Mouse (Mus musculus): ENCODE measurements around the gene Cfap298. TPM values are rescaled to one million over a fixed set of nuclear protein-coding genes. Genes with fewer than 3 reads are reported as not detected.

The Cfap298 gene
- polyA plus RNA-seq (2012; rRNA removed), result 17.2 and 29.9 TPM in 2 replicates

GRCm38 (mm10) chr16:90934687-90935328 lies at the start of gene Cfap298:
TSS of gene Cfap298 (minus strand) at chr16:90935114.
- H3K4me3 ChIP-seq (replicated peaks; ENCODE audit: extremely low read depth, low read depth, low read length), result peak within 1 kb of the TSS; percentile 68
- WGBS, result under 1% methylated on average over 56 of the region's 56 CpGs
- TF ChIP-seq POLR2A (IDR thresholded peaks at IDR 0.05; ENCODE audit: borderline replicate concordance, extremely low read depth, low read depth, low read length) (peak; percentile 60; the same call in 1 of the 2 replicates), CTCF (IDR thresholded peaks at IDR 0.05; ENCODE audit: insufficient read depth, low read length) (no peak)
- peaks cover 3% of the 10 kb centered on the region; the same call in 1 of the 2 replicates for H3K4me1 ChIP-seq (ENCODE audit: control insufficient read depth, insufficient read depth, low read length)
- peak; percentile 93 for DNase-seq

GRCm38 (mm10) chr16:90971004-90971403 lies 36.1 kb upstream of the Cfap298 start:
- DNase-seq, result no peak
- Histone ChIP-seq H3K4me1 (ENCODE audit: control insufficient read depth, insufficient read depth, low read length) (no peaks in the 10 kb centered on the region), H3K4me3 (replicated peaks; ENCODE audit: extremely low read depth, low read depth, low read length) (no peak overlapping the region)
- WGBS, result 91% methylated on average over 6 of the region's 6 CpGs
- TF ChIP-seq CTCF (IDR thresholded peaks at IDR 0.05; ENCODE audit: insufficient read depth, low read length) (no peak), POLR2A (IDR thresholded peaks at IDR 0.05; ENCODE audit: borderline replicate concordance, extremely low read depth, low read depth, low read length) (no peak)

GRCm38 (mm10) chr16:90966241-90966640 lies 31.3 kb upstream of the Cfap298 start:
- no peak for DNase-seq
- TF ChIP-seq POLR2A (IDR thresholded peaks at IDR 0.05; ENCODE audit: borderline replicate concordance, extremely low read depth, low read depth, low read length), result no peak
- no peak for TF ChIP-seq CTCF (IDR thresholded peaks at IDR 0.05; ENCODE audit: insufficient read depth, low read length)
- WGBS, result 77% methylated on average over 4 of the region's 4 CpGs
- no peaks in the 10 kb centered on the region for H3K4me1 ChIP-seq (ENCODE audit: control insufficient read depth, insufficient read depth, low read length)
- H3K4me3 ChIP-seq (replicated peaks; ENCODE audit: extremely low read depth, low read depth, low read length), result no peak overlapping the region

GRCm38 (mm10) chr16:90964302-90964701 lies 29.4 kb upstream of the Cfap298 start:
- no peak for TF ChIP-seq POLR2A (IDR thresholded peaks at IDR 0.05; ENCODE audit: borderline replicate concordance, extremely low read depth, low read depth, low read length)
- no peak for TF ChIP-seq CTCF (IDR thresholded peaks at IDR 0.05; ENCODE audit: insufficient read depth, low read length)
- DNase-seq, result no peak
- 91% methylated on average over 10 of the region's 10 CpGs for WGBS
- Histone ChIP-seq H3K4me3 (replicated peaks; ENCODE audit: extremely low read depth, low read depth, low read length) (no peak overlapping the region), H3K4me1 (ENCODE audit: control insufficient read depth, insufficient read depth, low read length) (no peaks in the 10 kb centered on the region)

- 88% methylated on average over 10 of the region's 10 CpGs for WGBS
- Histone ChIP-seq H3K4me3 (replicated peaks; ENCODE audit: extremely low read depth, low read depth, low read length) (no peak overlapping the region), H3K4me1 (ENCODE audit: control insufficient read depth, insufficient read depth, low read length) (no peaks in the 10 kb centered on the region)
- TF ChIP-seq POLR2A (IDR thresholded peaks at IDR 0.05; ENCODE audit: borderline replicate concordance, extremely low read depth, low read depth, low read length) (no peak), CTCF (IDR thresholded peaks at IDR 0.05; ENCODE audit: insufficient read depth, low read length) (no peak)
- no peak for DNase-seq
Measured at GRCm38 (mm10) chr16:90963866-90964265, 29.0 kb upstream of the Cfap298 start.

GRCm38 (mm10) chr16:90963231-90963630 lies 28.3 kb upstream of the Cfap298 start:
- no peak for DNase-seq
- TF ChIP-seq POLR2A (IDR thresholded peaks at IDR 0.05; ENCODE audit: borderline replicate concordance, extremely low read depth, low read depth, low read length) (no peak), CTCF (IDR thresholded peaks at IDR 0.05; ENCODE audit: insufficient read depth, low read length) (no peak)
- H3K4me3 ChIP-seq (replicated peaks; ENCODE audit: extremely low read depth, low read depth, low read length), result no peak overlapping the region
- H3K4me1 ChIP-seq (ENCODE audit: control insufficient read depth, insufficient read depth, low read length), result no peaks in the 10 kb centered on the region
- 93% methylated on average over 4 of the region's 4 CpGs for WGBS

- Histone ChIP-seq H3K4me3 (replicated peaks; ENCODE audit: extremely low read depth, low read depth, low read length) (no peak overlapping the region), H3K4me1 (ENCODE audit: control insufficient read depth, insufficient read depth, low read length) (no peaks in the 10 kb centered on the region)
- WGBS, result 72% methylated on average over 5 of the region's 5 CpGs
- DNase-seq, result no peak
- TF ChIP-seq POLR2A (IDR thresholded peaks at IDR 0.05; ENCODE audit: borderline replicate concordance, extremely low read depth, low read depth, low read length) (no peak), CTCF (IDR thresholded peaks at IDR 0.05; ENCODE audit: insufficient read depth, low read length) (no peak)
Measured at GRCm38 (mm10) chr16:90958301-90959085, 23.6 kb upstream of the Cfap298 start.

GRCm38 (mm10) chr16:90955494-90955893 lies 20.6 kb upstream of the Cfap298 start:
- WGBS, result 59% methylated on average over 6 of the region's 6 CpGs

GRCm38 (mm10) chr16:90953770-90954169 lies 18.9 kb upstream of the Cfap298 start:
- DNase-seq, result no peak
- Histone ChIP-seq H3K4me3 (replicated peaks; ENCODE audit: extremely low read depth, low read depth, low read length) (no peak overlapping the region), H3K4me1 (ENCODE audit: control insufficient read depth, insufficient read depth, low read length) (no peaks in the 10 kb centered on the region)
- WGBS, result 94% methylated on average over 6 of the region's 6 CpGs
- TF ChIP-seq CTCF (IDR thresholded peaks at IDR 0.05; ENCODE audit: insufficient read depth, low read length) (no peak), POLR2A (IDR thresholded peaks at IDR 0.05; ENCODE audit: borderline replicate concordance, extremely low read depth, low read depth, low read length) (no peak)

More at GRCm38 (mm10) chr16:90955494-90955893, 20.6 kb upstream of the Cfap298 start:
- no peak for DNase-seq
- TF ChIP-seq CTCF (IDR thresholded peaks at IDR 0.05; ENCODE audit: insufficient read depth, low read length), result no peak
- Histone ChIP-seq H3K4me3 (replicated peaks; ENCODE audit: extremely low read depth, low read depth, low read length) (no peak overlapping the region), H3K4me1 (ENCODE audit: control insufficient read depth, insufficient read depth, low read length) (no peaks in the 10 kb centered on the region)

- no peak for DNase-seq
- Histone ChIP-seq H3K4me1 (ENCODE audit: control insufficient read depth, insufficient read depth, low read length) (no peaks in the 10 kb centered on the region), H3K4me3 (replicated peaks; ENCODE audit: extremely low read depth, low read depth, low read length) (no peak overlapping the region)
- 88% methylated on average over 9 of the region's 9 CpGs for whole genome bisulfite sequencing
- TF ChIP-seq CTCF (IDR thresholded peaks at IDR 0.05; ENCODE audit: insufficient read depth, low read length), result no peak
- TF ChIP-seq POLR2A (IDR thresholded peaks at IDR 0.05; ENCODE audit: borderline replicate concordance, extremely low read depth, low read depth, low read length), result no peak
Measured at GRCm38 (mm10) chr16:90953147-90953546, 18.2 kb upstream of the Cfap298 start.
